Mouse (Mus musculus) left cerebral cortex, adult 9 months (tissue): ENCODE measurements around the gene Nfkbib.

Experiments used
- DNase-seq, 2 experiments: peaks; one replicate each; pipeline ENCODE4 v3.0.0; 2022; ENCODE audit warnings: low spot score in 2 of 2

The Nfkbib gene

DNA sequence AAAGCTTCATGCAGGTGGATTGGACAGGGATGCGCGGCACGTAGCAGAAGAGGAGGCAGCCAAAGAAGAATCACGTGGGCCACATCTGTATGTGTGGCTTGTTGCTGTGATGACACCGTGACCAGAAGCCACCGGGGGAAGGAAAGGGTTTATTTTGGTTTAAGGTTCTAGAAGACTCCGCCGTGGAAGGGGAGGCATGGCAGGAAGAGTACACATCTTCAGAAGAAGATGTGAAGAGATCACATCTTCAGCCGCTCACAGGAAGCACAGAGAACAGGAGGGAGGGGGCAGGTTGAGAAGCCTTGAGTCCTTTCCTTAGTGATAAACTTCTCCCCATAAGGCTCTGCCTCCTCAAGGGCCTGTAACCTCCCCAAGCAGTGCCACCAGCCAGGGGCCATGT is 32.7 kb upstream of the Nfkbib start:
- DNase-seq, result no peak

GRCm38 (mm10) chr7:28796562-28796975 is 29.3 kb upstream of the Nfkbib start:
- peak in 1 of 2 experiments; percentile 75 for DNase-seq

DNA sequence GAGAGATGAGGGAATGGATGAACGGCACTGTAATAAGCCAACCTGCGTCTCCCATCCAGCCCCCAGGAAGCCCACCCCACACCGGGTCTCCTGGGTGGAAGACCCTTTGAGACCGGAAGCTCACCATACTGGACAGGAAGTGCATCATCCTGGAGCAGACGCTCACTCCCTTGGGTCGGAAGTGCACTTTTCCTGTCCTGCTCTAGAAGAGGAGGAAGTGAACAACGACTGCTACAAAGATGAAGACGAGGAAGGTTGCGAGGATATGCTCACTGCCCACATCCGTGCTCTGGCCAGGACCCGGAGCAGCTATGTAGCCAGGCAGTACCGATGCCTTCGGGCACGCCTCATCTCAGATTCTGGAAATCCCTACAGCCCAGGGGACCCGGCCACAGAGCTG is 28.5 kb upstream of the Nfkbib start:
- DNase-seq, result no peak

GRCm38 (mm10) chr7:28794496-28794895 is 27.2 kb upstream of the Nfkbib start:
- DNase-seq, result no peak

GRCm38 (mm10) chr7:28793834-28794233 is 26.5 kb upstream of the Nfkbib start:
- no peak for DNase-seq

DNA sequence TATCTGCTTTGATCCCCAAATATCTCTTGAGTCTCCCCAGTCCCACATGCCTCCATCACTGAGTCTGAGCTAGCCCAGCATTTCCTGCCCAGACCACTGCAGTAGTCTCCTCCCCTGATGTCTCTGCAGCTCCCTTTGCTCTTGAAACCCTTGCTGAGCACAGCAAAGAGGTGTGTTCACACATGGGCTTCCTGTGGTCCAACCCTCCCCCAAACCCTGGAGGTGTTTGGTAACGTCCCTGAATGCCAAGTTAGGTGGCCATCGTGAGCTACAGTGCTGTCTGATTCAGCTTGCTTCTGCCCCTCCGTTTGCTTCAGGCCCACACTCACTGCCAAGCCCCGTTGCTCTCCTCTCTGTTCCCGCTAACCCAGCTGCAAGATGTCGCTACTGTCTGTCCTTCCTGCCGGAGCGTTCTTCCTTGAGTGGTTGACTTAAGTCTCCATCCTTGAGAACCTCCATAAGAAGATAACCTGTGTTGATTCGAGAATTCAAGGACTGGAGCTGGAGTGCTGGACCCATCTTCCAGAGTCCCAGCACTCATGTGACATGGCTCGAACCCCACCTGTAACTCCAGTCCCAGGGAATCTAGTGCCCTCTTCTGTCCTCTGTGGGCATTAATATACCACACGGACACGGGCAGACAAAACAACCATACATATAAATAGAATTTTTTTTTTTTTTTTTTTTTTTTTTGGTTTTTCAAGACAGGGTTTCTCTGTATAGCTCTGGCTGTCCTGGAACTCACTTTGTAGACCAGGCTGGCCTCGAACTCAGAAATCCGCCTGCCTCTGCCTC is 25.3 kb upstream of the Nfkbib start:
- DNase-seq, result no peak

DNA sequence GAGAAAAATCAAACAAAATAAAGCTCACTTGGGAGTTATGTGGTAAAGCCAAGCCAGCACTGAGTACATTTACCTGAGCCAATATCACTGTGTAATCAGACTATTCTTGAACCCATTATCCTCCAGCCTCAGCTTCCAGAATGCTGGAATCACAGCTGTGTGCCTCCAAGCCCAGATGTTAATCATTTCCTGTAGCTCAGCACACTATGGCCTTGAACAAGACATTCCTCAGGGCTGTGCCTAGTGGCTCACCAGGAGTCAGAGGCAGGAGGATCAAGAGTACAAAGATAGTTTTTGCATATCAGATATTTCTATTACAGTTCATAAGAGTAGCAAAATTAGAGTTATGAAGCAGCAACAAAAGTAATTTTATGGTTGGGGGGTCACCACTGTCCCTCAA is 24.4 kb upstream of the Nfkbib start:
- DNase-seq, result no peak

- no peak for DNase-seq
Observed at GRCm38 (mm10) chr7:28790066-28790806, 22.9 kb upstream of the Nfkbib start.

DNA sequence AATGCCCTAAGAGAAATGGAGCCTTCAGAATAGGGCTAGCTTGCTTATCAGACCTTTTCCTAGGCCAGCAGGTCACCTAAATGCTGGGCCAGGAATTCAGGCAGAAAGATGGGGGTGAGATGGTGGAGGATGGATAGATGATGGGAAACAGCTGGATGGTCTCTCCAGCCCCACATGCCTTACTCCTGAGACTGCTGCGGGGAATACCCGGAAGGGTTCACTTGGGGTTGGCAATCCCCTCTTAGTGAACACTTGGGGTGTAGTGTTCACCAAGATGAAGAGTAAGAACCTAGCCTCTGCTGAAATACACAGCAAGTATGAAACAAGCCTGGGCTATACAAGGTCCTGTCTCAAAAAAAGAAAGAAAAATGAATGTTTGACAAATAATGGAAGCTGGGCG is 21.9 kb upstream of the Nfkbib start:
- no peak for DNase-seq

- DNase-seq, result no peak
Observed at GRCm38 (mm10) chr7:28788307-28789195, 21.2 kb upstream of the Nfkbib start, which contains the start of gene Rinl. Rinl (plus strand) TSS chr7:28788969.

DNA sequence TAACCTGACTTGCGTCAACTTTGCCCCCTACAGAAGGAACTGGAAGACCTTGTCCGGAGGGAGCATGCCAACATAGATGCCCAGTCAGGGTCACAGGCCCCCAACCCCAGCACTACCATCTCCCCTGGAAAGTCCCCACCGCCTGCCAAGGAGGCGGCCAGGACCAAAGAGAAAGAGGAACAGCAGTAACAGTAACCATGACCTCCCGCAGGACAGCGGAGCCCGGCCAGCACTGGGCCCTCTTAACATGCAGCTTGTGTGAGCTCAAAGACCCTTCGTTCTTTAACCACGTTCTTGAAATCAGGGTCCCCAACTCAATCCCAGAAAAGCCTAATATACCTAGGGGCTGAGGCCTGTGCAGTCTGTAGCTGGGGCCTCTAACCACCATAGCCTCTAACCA is 20.6 kb upstream of the Nfkbib start:
- DNase-seq, result no peak

DNA sequence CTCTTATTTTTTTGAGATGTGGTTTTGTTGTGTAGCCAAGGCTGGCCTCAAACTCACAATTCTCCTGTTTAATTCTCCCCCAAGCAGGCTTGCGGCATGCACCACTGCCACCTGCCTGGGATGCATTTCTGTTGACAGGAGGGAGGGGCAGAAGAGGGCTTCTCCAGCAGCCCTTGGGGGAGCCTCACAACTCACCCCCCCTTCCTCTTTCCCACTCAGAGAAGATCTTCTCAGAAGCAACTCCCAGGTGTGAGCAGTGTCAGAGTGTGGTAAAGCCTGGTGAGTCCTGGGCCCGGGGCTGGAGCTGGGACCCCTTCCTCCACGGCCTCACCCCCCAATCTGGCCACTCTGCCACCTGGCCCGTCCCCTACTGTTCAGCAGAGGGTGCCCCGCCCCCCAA is 17.8 kb upstream of the Nfkbib start:
- DNase-seq, result no peak

DNA sequence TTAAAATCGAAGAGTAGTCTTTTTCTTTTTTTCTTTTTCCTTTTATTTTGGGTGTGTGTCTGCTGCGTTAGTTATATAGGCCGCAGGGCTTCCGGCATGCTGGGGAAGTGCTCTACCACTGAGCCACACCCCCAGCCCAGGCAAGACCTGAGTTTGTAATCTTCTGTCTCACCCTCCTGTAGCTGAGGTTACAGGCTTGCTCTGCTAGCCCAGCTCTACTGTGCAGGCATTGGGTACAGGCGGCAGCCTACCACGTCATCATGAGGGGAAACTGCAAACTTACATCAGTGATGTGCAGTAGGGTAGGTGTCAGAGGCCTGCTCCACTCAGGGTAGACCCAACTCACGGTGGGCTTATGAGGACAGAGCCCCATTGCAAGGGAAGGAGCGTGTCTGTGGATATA is 13.9 kb upstream of the Nfkbib start:
- DNase-seq, result no peak

- DNase-seq, result no peak
Observed at GRCm38 (mm10) chr7:28780857-28781256, 13.5 kb upstream of the Nfkbib start.

DNA sequence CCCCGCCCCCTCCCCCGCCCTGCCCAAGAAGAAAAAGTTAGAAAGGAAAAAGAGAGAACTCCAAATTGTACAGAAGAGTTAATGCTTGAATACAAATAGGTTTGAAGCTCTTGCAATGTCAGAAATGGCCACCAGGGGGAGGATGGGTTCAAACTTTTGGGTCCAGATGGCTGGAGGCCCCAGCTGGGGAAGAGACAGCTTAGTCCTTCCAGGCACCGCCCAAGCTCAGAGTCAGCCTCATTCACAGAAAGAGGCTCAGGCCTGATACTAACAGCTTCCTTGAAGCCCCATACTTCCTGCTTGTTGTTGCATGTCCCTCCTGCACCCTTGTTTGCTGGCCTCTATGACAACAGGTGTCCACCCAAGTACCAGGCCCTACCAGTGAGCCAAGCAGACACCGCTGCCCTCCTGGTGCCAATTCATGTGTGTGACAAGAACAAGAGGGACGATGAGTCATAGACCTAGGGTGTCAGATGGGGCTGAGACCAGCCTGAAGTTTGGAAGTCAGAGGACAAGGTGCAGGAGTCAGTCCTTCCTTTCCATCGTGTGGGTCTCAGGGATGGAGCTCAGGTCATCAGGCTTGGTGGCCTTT is 12.9 kb upstream of the Nfkbib start:
- DNase-seq, result peak; percentile 69 to 94

GRCm38 (mm10) chr7:28778825-28779224 is 11.5 kb upstream of the Nfkbib start:
- no peak for DNase-seq

DNA sequence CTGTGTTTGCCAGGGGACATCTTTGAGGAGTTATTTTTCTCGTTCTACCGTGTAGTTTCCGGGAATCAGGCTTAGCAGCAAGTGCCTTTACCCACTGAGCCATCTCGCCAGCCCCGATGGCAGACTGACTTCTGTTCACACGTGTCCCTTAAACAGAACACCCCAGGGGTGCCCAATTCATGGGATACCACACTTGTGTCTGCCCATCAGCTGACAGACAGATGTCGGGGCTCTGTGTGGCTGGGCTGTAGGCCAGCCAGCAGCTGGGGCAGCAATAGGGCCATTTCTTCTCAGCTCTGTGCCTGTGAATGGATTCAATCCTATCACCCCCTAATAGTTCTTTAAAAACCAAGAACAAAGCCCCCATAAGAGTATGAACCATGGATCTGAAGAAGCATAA is 7.8 kb upstream of the Nfkbib start:
- no peak for DNase-seq

- peak in 1 of 2 experiments; percentile 25 for DNase-seq
Observed at GRCm38 (mm10) chr7:28774164-28774563, 6.9 kb upstream of the Nfkbib start.

- no peak for DNase-seq
Observed at GRCm38 (mm10) chr7:28773163-28773562, 5.9 kb upstream of the Nfkbib start.

- no peak for DNase-seq
Observed at GRCm38 (mm10) chr7:28771867-28772266, 4.6 kb upstream of the Nfkbib start.

GRCm38 (mm10) chr7:28770309-28770708 is 3.0 kb upstream of the Nfkbib start:
- DNase-seq, result no peak
